50 mouse cellular contexts compared by ENCODE assay signal in the genomic region with DNA sequence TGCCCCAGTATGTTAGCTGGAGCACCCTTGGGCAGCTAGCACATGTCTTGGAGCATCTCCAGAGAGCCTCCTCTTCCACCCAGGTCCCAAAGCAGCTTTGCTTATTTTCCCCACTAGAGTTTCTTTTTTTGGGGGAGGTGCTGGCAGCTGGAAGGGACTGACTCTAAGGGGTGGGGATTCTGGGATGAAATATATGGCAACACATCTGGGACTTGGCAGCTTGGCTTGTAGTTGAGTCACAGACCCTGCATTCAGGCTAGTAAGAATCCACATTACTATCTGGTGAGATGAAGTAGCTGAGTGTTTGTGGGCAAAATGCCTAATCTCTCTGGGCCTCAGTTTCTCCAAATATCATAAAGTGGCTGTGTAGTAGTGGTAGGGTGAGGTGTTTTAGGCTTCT. TPM values are rescaled to one million over a fixed set of nuclear protein-coding genes. Genes with fewer than 3 reads are reported as not detected.
"Had no signal": no experiment of that assay in that cellular context is flagged by ENCODE, and none has a peak within 500 bp of the region (broad histone marks: within the 10 kb centered on the region; RNA-seq: fewer than 3 reads in every experiment).

No protein-coding gene starts in this region.

- H3K36me3 ChIP-seq: heart, embryonic 12.5 days; heart, embryonic 13.5 days; heart, embryonic 15.5 days; hindbrain, embryonic 10.5 days; hindbrain, embryonic 12.5 days; hindbrain, embryonic 13.5 days; hindbrain, embryonic 15.5 days; intestine, embryonic 15.5 days; kidney, embryonic 15.5 days had no signal

- H3K4me2 ChIP-seq: heart, embryonic 11.5 days; heart, embryonic 12.5 days; heart, embryonic 13.5 days; heart, embryonic 15.5 days; hindbrain, embryonic 12.5 days; hindbrain, embryonic 13.5 days; hindbrain, embryonic 14.5 days; hindbrain, embryonic 15.5 days; intestine, embryonic 15.5 days; kidney, embryonic 15.5 days had no signal

- H3K4me1 ChIP-seq: heart, embryonic 15.5 days; hindbrain, embryonic 10.5 days; hindbrain, embryonic 12.5 days; hindbrain, embryonic 13.5 days; hindbrain, embryonic 15.5 days; intestine, embryonic 15.5 days had no signal

- H3K9me3 ChIP-seq: heart, embryonic 12.5 days; heart, embryonic 13.5 days; heart, embryonic 15.5 days; hindbrain, embryonic 10.5 days; hindbrain, embryonic 12.5 days; hindbrain, embryonic 13.5 days; hindbrain, embryonic 15.5 days; intestine, embryonic 15.5 days; kidney, embryonic 15.5 days had no signal

- H3K27ac ChIP-seq: heart, embryonic 13.5 days; heart, embryonic 15.5 days; hindbrain, embryonic 10.5 days; hindbrain, embryonic 12.5 days; hindbrain, embryonic 13.5 days; hindbrain, embryonic 14.5 days; hindbrain, embryonic 15.5 days; hindbrain, postnatal 0 days; intestine, embryonic 15.5 days; kidney, embryonic 15.5 days; kidney, postnatal 0 days; layer of hippocampus, adult 2 months; left cerebral cortex, adult 2 months had no signal

- H3K9ac ChIP-seq: heart, embryonic 12.5 days; heart, embryonic 13.5 days; heart, embryonic 15.5 days; hindbrain, embryonic 12.5 days; hindbrain, embryonic 13.5 days; hindbrain, embryonic 14.5 days; hindbrain, embryonic 15.5 days; intestine, embryonic 15.5 days; kidney, embryonic 15.5 days had no signal

- ATAC-seq: hindbrain, embryonic 16.5 days; hindbrain, postnatal 0 days; inflammation-experienced regulatory T-cells, adult 6 months; intestine, embryonic 15.5 days; intestine, embryonic 16.5 days; intestine, postnatal 0 days had no signal

- DNase-seq: heart, postnatal 10 days; heart, postnatal 14 days; heart, postnatal 36 days; heart, postnatal 4 days; kidney, adult 11 months; kidney, adult 18-20 months; kidney, adult 2 months; kidney, adult 8-10 months; kidney, adult 9 months; kidney, postnatal 10 days; kidney, postnatal 14 days; kidney, postnatal 25 days; kidney, postnatal 36 days; kidney, postnatal 4 days; layer of hippocampus, adult 9-11 months; layer of hippocampus, postnatal 36 days had no signal

- H3K4me3 ChIP-seq: heart, embryonic 12.5 days; heart, embryonic 13.5 days; heart, embryonic 15.5 days; hindbrain, embryonic 10.5 days; hindbrain, embryonic 12.5 days; hindbrain, embryonic 13.5 days; hindbrain, embryonic 15.5 days; intestine, embryonic 15.5 days; kidney, embryonic 15.5 days; layer of hippocampus, adult 2 months; left cerebral cortex, adult 2 months had no signal

- H3K27me3 ChIP-seq: heart, embryonic 13.5 days; heart, embryonic 15.5 days; hindbrain, embryonic 12.5 days; hindbrain, embryonic 13.5 days; hindbrain, embryonic 15.5 days; intestine, embryonic 15.5 days; kidney, embryonic 15.5 days had no signal

RNA-seq across cellular contexts. Expression of gene Ms4a15, which starts 1.1 kb away (rescaled TPM):
- total RNA-seq: heart, postnatal 10 days; heart, postnatal 14 days; heart, postnatal 25 days; heart, postnatal 36 days; heart, postnatal 4 days; hematopoietic stem cell, adult 5-6 weeks; hindbrain, postnatal 0 days; layer of hippocampus, adult 18-20 months; layer of hippocampus, adult 2 months; layer of hippocampus, adult 8-10 months; layer of hippocampus, postnatal 10 days; layer of hippocampus, postnatal 14 days; layer of hippocampus, postnatal 25 days; layer of hippocampus, postnatal 36 days; left cerebral cortex, adult 2 months had no signal
- polyA plus RNA-seq: heart, embryonic 11.5 days; heart, embryonic 12.5 days; heart, embryonic 13.5 days; heart, embryonic 15.5 days; heart, embryonic 16.5 days; heart, postnatal 0 days; hindbrain, embryonic 10.5 days; hindbrain, embryonic 11.5 days; hindbrain, embryonic 12.5 days; hindbrain, embryonic 13.5 days; hindbrain, embryonic 14.5 days; hindbrain, embryonic 16.5 days; hindbrain, postnatal 0 days; inflammation-experienced regulatory T-cells, adult 6 months; kidney, adult 2 months; kidney, embryonic 14.5 days; kidney, embryonic 15.5 days; kidney, embryonic 16.5 days; kidney, postnatal 0 days had no signal

RNA-seq across cellular contexts. Expression of gene Ms4a10, which starts 17.4 kb away (rescaled TPM):
- total RNA-seq: heart, postnatal 10 days; heart, postnatal 14 days; heart, postnatal 25 days; heart, postnatal 36 days; heart, postnatal 4 days; hematopoietic stem cell, adult 5-6 weeks; hindbrain, postnatal 0 days; layer of hippocampus, adult 18-20 months; layer of hippocampus, adult 2 months; layer of hippocampus, adult 8-10 months; layer of hippocampus, postnatal 10 days; layer of hippocampus, postnatal 14 days; layer of hippocampus, postnatal 25 days; layer of hippocampus, postnatal 36 days; left cerebral cortex, adult 2 months; left cerebral cortex, adult 8-10 months had no signal
- polyA plus RNA-seq: heart, embryonic 11.5 days; heart, embryonic 12.5 days; heart, embryonic 14.5 days; heart, embryonic 15.5 days; heart, embryonic 16.5 days; hindbrain, embryonic 10.5 days; hindbrain, embryonic 12.5 days; hindbrain, embryonic 13.5 days; hindbrain, embryonic 14.5 days; hindbrain, embryonic 15.5 days; hindbrain, embryonic 16.5 days; hindbrain, postnatal 0 days; inflammation-experienced regulatory T-cells, adult 6 months; kidney, adult 2 months; kidney, embryonic 14.5 days; kidney, embryonic 16.5 days had no signal

RNA-seq across cellular contexts. Expression of gene Ms4a18, which starts 25.9 kb away (rescaled TPM):
- total RNA-seq: heart, postnatal 10 days; heart, postnatal 14 days; heart, postnatal 25 days; heart, postnatal 36 days; heart, postnatal 4 days; hematopoietic stem cell, adult 5-6 weeks; hindbrain, postnatal 0 days; layer of hippocampus, adult 18-20 months; layer of hippocampus, adult 2 months; layer of hippocampus, adult 8-10 months; layer of hippocampus, postnatal 10 days; layer of hippocampus, postnatal 14 days; layer of hippocampus, postnatal 25 days; layer of hippocampus, postnatal 36 days; left cerebral cortex, adult 2 months; left cerebral cortex, adult 8-10 months had no signal
- polyA plus RNA-seq: heart, embryonic 11.5 days; heart, embryonic 12.5 days; heart, embryonic 13.5 days; heart, embryonic 14.5 days; heart, embryonic 15.5 days; heart, embryonic 16.5 days; heart, postnatal 0 days; hindbrain, embryonic 10.5 days; hindbrain, embryonic 11.5 days; hindbrain, embryonic 12.5 days; hindbrain, embryonic 13.5 days; hindbrain, embryonic 14.5 days; hindbrain, embryonic 15.5 days; hindbrain, embryonic 16.5 days; hindbrain, postnatal 0 days; inflammation-experienced regulatory T-cells, adult 6 months; kidney, adult 2 months; kidney, embryonic 14.5 days; kidney, embryonic 15.5 days; kidney, embryonic 16.5 days; kidney, postnatal 0 days had no signal

RNA-seq across cellular contexts. Expression of gene Ptgdr2, which starts 55.0 kb away (rescaled TPM):
- polyA plus RNA-seq: heart, embryonic 12.5 days; hindbrain, embryonic 10.5 days; hindbrain, embryonic 11.5 days; intestine, embryonic 14.5 days; intestine, postnatal 0 days; kidney, embryonic 14.5 days; kidney, postnatal 0 days had no signal
